Mouse (Mus musculus) urinary bladder, adult 2 months (tissue): Measurements from ENCODE around the gene Gm10638. TPM values are rescaled to one million over a fixed set of nuclear protein-coding genes. Genes with fewer than 3 reads are reported as not detected.

Experiments used
- DNase-seq: peaks from one replicate; pipeline ENCODE4 v3.0.0; 2022; ENCODE audit warnings: low spot score
- polyA plus RNA-seq: library from polyadenylated mRNA; depleted of rRNA; stranded (reverse); fragments of >200 nt; gene quantifications from 2 replicates; pipeline ENCODE4 v1.2.3, GENCODE M21; 2012; rRNA removed

Gene Gm10638
- polyA plus RNA-seq: 3.0 and 3.8 TPM in 2 replicates

DNA sequence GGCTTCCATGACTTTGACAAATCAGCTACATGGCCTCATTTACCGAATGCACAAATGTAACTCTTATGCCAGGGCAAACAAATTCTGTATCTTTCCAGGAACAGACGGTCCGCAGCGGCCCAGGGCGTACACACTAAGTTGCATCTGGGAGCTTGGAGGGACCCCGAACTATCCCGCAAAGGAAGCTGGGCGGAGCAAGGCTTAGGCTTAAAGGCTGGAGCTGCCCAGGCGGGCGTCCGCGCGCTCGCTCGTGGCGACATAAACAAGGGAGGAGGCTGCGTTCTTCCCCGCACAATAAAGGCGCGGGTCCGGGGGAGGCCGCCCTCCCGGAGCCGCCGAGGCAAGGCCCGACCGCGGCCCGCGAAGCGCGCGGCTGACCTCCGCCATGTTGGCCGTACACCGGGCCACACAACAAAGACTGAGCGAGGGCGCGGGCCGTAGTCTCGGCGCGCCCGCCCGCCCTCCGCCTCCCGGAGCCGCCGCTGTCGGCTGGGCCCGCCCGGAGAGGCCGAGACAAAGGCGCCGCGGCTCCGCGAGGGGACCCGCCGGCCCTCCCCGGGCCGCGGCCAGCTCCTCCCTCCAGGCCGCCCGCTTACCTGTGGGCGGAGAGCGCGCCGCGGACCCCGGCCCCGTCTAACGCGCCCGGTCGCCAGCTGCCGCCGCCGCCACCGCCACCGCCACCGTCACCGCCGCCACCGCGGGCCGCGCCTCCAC, at the start of gene Gm10638, which contains the start of gene Siah1a:
Gene Gm10638 (plus strand): TSS at position 479 of the 714 bp plus-strand sequence.
Gene Siah1a (minus strand): TSS at position 714 of the 714 bp plus-strand sequence.
- DNase-seq: peak; percentile 80

DNA sequence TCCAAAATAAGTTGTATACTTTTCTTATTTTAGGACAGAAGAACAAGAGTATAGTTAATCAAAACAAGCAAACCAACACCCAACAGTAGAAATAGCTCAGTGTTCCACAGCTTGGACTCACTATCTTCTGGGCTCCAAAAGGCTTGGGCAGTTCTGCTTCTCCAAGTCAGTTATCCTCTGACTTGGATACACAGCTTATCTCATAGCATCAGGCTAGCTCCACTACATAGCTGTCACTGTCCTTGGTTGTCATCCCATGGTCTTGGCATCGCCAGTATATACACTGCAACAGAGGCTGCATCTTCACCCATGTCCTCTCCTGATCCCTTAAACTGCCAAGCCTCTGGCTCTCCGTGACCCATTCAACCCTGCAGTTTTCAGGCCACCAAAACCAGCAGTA, 49.8 kb upstream of the Gm10638 start:
- DNase-seq: no peak

DNA sequence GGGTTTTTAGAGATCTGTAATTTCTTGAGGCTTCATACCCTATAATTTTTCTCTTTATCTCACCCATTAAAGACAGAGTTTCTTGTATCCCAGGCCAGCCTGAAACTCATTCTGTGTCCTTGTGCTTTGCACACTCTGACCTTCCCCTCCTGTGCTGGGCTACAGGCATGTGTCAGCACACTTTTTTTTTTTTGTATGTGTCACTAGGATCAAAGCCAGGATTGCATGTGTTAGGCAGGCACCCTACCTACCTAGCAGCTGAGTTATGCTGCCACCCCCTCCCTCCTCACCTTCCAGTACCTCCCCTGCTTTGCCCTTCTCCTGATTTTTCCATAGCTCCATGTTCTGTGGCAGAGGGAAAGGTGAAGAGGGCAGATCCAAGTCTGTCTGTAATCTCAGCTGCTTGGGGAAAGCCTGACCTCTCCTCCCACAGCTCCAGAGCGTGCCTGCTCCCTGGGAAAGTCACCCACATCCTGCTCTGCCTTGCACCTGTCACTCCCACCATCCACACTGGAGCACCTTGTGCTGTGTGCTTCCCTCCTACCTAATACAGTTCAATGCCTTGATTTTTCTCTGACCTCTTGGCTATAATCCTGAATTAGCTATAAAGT, 46.6 kb upstream of the Gm10638 start:
- DNase-seq: no peak

DNA sequence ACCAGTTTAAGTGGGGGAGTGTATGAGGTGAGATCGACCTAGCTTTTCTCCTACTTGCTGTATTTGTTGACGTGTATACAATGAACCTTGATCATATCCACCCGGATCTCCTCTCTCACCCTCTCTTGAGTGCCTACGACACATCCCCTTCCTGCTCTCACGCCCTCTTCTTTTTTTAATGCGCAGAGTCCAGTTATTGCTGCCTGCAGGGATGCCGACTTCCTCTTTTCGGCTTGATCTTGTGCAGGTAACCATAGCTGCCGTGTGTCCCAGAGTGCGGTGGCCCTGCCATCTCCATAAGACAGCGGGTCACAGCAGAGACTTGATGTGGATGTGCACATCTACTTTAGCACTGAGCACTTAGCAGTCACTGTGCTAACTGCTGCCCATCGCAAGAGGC, 46.0 kb upstream of the Gm10638 start:
- no peak for DNase-seq

DNA sequence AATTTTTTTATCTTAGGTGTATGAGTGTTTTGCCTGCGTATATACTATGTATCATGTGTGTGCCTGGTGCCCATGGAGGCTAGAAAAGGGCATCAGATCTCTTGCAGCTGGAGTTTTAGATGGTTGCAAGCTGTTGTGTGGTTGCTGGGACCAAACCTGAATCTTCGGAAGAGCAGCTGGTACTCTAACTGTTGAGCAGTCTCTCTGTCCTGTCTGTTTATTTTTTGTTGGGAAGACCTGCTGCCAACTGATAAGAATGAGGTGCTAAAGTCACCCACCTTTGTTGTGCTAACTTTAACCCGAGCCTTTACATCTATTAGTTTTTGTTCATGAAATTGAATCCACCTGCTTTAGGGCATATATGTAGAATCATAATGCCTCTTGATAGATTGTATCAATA, 43.0 kb upstream of the Gm10638 start:
- no peak for DNase-seq

DNA sequence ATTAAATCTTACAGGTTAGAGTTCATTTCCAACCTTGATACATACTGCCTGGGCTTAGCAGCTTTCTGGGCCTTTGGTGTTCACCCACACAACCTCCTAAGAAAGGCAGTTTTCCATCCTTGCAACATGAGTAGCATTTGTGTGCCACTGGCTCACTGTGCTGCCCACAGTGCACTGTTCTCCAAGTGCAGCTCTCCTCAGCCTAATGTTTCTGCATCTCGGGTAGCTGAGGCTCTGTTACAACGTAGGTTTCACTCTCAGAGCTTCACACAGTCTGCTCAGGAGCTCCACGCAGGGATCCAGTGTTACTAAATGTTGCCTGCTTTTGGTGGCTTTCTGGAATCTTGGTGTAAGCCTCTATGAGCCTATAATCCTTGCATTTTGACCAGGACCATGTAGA, 40.2 kb upstream of the Gm10638 start:
- DNase-seq: no peak

DNA sequence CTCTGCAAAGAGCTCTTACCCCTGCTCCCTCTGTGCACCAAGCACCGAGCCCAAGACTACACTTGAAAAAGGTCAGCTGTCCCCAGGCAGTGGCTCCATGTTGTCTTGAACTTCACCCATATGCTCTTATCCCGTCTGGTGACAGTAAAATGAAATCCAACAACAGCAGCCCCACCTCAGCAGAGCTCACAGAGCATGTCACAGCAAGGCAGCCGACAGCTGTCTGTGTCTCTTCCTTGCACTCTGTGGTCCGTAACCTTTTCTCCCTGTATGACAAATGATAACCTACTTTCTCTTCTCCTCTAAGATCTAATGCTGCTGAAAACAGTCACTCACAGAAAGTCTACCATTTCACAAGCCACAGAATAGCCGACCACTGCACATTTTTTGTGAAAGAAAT, 38.7 kb upstream of the Gm10638 start:
- DNase-seq: no peak

DNA sequence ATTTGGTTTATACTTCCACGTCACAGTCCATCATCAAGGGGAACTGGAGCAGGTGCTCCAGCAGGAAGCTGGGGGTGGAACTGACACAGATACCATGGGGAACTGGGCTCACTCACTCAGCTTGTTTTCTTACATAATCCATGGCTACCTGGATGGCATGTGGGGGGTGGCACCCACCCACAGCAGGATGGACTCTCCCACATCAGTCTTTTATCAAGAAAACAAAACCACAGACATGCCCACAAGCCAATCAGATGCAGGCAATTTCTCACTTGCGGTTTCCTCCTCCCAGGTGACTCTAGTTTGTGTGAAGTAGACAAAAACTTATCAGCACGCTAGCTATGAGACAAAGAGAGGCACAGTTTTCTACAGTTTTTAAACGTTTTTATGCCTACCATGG, 37.6 kb upstream of the Gm10638 start:
- DNase-seq: no peak

DNA sequence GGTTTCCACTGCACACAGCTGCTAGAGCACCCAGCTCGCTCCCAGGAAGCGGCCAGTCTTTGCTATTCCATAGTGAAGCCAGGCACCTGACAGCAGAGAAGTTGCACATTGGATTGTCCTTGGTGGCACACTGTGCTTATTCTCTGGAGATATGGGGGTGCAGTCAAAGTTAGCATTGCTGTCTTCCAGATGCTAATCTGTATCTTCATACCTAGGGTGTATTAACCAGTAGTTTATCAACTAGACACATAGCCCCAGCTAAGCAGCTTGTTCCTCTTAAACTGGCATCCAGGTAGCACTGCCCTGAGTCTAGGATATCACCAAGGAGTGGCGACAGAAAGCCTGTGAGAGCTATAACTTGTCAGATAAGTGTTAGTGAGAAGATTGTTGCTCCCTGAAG, 32.9 kb upstream of the Gm10638 start:
- DNase-seq: no peak

DNA sequence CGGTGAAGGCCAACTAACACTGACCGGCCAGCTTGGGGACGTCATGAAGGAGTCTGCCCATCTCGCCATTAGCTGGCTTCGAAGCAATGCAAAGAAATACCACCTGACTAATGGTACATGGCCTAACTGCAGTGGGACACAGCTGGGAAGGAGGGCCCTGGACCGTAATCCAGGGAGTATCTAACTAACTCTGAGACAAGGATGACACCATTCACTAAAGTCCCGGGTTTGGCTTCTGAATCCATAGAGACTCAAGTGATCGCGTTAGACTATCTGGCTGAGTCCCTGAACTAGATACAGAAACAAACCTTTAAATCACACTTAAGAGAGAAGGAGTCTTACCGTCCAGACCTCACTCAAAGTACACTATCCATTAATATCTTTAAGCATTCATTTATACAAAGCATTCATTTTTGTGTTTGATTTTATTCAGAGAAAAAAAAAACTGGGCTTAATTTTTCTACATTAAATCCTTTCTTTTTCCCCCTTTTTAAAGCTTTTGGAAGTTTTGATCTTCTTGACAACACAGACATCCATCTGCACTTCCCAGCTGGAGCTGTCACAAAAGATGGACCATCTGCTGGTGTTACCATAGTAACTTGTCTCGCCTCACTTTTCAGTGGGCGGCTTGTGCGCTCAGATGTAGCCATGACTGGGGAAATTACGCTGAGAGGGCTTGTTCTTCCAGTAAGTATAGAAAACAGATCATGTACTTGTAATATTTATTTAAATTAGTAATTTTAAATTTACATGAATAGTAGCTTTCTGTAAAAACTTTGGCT, 31.9 kb upstream of the Gm10638 start:
- DNase-seq: no peak

DNA sequence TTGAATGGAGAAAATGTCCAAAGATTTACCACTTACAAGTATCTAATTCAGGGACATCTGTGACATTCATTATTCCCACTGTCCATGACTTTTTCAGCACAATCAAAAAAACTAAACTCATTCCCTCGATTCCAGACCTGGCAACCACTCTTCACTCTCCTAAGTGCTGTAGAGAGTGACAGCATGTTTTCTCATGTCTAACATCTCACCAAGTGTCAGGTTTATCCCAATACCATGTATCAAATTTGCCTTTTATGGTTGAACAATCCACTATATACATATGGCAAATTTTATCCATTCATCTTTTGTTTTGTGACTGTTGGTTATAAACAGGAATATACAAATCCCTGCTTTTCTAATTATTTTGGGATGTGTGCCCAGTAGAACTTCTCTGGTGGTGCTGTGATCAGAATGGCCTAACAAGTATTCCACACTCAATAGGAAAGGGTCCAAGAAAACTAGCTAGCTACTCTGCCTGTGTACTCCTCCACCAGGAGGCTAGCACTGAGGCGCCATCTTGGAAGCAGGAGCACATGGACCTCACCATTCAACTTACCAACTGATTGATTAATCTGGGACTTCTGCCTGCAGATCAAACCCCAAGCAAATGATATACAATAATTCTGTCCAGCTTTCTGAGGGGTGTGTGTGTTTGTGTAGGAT, 27.0 kb upstream of the Gm10638 start:
- DNase-seq: no peak

DNA sequence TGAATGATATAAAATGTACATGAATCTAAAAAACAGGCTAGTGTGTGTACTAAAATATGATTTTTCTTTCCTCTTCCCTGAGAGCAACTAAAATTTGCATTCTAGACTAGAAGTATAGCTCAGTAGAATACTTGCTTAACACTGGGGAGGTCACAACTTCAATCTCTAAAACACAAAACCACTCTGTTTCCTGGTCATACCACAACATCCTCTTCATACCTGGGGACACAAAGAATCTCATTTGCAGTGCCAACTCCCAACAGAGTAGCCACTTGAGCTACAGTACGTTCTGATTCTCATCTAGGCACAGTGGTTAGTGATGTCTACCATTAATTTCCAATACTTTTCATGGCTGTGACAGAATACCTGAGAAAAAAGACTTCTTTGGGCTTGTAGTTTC, 26.1 kb upstream of the Gm10638 start:
- DNase-seq: no peak

DNA sequence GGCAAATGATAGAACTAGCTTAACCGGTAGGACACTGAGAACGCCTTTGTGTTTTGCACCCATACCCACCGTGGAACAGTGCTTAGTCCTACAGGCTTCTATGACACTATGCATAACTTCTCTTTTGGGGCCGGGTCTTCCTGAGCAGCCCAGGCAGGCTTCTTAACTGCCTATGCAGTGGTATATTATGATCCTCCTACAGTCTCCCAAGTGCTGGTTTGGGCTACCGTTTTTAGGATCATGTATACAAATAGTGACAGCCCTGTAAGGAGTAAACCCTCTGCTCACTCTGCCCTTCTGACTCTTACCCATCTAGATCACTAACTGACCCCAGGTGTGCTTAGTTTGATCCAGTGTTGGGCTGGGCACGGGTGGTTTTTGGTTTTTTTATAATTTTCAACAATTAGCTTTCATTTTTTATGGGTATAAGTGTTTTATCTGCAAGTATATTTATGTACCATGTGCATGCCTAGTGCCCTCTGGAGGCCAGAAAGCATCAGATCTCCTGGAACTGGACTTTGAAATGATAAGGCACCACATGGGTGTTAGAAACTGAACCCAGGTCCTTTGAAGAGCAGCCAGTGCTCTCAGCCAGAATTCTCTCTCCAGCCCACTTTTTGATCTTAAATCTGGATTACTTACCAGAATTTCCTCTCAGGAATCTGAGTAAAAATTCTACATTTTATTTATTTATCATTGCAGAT, 24.6 kb upstream of the Gm10638 start:
- DNase-seq: no peak

DNA sequence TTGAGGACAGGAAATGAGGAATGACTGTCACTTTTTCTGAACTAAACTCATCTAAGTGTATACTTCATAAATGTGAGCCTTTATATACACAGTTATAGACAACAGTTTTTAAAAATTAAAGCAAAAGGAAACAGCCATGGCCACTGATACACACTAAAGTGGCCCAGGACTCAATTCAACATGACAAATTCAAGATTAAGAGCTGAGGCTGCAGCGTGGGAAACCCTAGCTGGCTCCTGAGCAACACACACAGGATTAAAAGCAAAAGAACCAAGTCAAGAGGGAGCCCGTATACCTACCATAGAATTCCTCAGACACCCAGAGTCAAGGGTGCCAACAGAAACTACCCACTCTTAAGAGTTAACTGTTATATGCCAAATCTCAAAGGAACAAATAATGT, 24.0 kb upstream of the Gm10638 start:
- no peak for DNase-seq

DNA sequence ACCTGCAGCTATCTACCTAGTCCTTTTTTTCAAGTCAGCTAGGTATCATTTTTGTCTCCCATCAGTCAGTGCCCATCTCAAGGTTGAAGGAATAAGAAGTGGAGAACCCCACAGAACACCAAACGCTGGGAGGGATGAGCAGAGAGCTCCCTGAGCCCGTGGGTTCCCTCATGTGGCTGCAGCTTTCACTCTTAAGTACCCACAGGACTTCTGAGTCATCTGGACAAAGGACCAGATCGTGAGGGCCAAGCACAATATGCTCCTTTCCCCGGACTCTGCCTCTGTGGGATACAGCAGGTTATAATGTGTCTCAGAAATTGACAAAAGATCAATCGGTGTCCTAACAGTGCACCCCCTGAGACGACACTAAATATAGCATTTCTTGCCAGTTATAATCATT, 18.5 kb upstream of the Gm10638 start:
- DNase-seq: no peak

DNA sequence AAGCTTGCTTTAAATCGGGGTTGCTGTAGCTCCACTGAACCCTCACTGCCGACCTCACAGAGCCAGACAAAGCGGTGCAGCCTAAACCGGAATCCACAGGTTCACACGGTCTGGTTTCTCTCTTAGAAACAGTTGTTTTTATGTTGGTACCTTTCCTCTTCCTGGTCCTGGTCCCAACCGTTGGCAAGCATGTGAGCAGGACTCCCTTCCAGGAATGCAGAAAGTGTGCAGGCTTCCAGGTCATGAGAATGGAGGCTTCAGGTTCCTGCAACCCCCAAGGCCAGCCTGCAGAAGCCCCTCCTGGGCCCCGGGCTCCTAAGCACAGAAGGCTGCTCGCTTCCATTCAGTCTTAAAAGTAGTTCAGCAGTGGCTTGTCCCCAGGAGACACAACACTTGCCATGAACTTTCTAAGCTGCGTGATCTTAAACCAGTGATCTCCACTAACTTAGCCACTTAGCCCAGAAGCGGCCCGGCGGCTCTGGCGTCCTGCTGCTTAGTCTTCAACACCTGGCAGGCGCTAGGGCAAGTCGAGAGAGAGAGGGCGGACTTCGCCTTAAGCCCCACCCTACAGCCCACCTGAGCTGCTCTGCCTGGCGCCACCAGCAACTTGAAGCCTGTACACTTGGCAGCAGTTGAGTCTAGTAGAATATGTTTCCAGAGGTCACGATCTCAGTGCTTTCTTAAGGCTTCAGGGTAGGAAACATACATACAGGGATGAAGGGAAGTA, 17.1 kb upstream of the Gm10638 start:
- DNase-seq: no peak

DNA sequence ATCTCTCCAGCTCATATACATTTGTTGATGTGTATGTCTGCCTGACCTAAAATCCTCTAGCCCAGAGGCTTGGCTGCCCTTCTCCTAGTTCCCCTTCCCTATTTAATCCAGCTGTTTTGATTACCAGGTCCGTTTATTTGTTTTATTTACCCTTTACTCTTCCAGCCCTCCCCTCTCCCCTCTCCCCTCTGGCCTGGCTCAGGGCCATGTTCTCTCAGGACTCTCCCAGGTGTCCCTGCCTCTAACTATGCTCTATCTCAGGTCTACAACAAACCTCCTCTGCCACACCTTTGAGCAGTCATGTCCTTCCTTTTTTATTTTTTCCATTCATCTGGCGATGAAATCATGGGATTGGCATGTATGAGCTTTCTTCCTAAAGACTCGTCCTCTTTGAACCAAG, 15.2 kb upstream of the Gm10638 start:
- DNase-seq: no peak

DNA sequence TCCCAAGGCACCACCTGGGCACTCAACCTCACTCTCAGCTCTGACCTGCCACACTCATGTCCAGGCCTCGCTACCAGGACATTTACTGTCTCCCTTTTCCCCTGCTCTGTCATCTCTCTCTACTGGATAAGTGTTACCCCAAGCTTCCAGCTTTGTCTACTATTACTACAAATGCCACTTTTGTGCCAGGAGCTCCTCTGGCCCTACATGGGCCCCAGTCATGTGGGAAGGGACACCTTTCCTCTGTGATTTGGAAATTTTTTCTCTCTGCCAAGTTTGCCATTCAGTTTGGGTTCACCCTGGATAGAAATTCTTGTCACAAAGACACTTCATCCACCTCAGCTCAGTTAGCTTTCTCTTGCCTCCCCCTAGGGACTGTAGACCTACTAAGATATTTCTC, 14.6 kb upstream of the Gm10638 start:
- no peak for DNase-seq

DNA sequence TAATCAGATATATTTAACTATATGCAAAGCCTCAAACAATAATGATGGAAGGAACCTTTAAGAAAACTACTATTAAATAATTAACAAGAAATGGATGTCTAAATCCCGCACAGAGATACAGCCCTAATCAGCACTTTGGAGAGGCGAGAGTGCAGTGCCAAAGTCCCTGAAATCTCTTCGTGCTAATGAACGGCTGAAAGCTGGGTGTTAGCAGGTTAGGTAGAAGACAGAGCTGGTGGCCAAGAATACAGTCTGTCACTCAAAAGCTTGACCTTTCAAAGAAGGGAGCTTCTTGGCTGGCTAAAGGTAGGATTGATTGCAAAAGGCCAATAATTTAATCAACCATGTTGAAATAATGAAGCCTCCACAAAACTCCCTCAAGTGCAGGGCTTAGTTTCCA, 11.3 kb upstream of the Gm10638 start:
- no peak for DNase-seq

DNA sequence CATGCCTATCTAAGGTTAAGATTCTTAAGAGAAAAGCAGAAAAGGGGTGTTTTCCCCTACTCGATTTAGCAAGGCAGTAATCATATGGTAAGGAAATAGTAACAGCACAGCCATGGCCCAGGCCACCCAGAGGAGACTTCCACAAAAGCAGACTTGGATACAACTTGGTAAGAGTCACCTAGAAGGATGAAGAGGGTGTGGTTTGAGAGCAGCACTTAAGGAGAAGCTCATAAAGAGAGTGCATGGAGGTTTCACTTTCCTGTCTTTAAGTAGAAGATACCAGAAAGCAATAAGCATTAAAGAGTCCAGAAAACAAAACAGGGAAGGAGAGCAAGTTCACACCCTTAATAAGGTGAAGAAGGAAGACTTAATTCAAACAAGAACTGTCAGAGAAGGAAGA, 10.5 kb upstream of the Gm10638 start:
- no peak for DNase-seq
